Mouse (Mus musculus) forebrain, embryonic 11.5 days (tissue): ENCODE measurements around the gene Tppp3. TPM values are rescaled to one million over a fixed set of nuclear protein-coding genes. Genes with fewer than 3 reads are reported as not detected.

Experiments
- ATAC-seq: fragments of 200-750 bp; cut with Nextera tagmentation; replicated peaks from 2 replicates; pipeline ENCODE4 v1.8.0; 2017; ENCODE audit warnings: moderate TSS enrichment; ENCODE audit not compliant: low FRiP score
- DNase-seq: peaks from one replicate; pipeline ENCODE4 v3.0.0-alpha.2; 2017; ENCODE audit warnings: low spot score
- H3K27ac ChIP-seq: fragments of 300-500 bp; sonication (generic); 2 replicates; pipeline ENCODE4 v1.5.1; 2014; ENCODE audit warnings: low read depth, low read length
- H3K27me3 ChIP-seq: fragments of 300-500 bp; sonication (generic); 2 replicates; pipeline ENCODE4 v1.6.1; 2014; ENCODE audit warnings: mild to moderate bottlenecking, low read length, mixed read lengths; ENCODE audit not compliant: control insufficient read depth, insufficient read depth
- H3K36me3 ChIP-seq: fragments of 300-500 bp; sonication (generic); 2 replicates; pipeline ENCODE4 v1.6.1; 2014; ENCODE audit warnings: mild to moderate bottlenecking, low read length, moderate library complexity, mixed read lengths; ENCODE audit not compliant: control insufficient read depth, insufficient read depth
- H3K4me1 ChIP-seq: fragments of 300-500 bp; sonication (generic); replicated peaks from 2 replicates; pipeline ENCODE4 v1.6.1; 2014; ENCODE audit warnings: low read length, mixed read lengths; ENCODE audit not compliant: control insufficient read depth, insufficient read depth
- H3K4me2 ChIP-seq: fragments of 300-500 bp; sonication (generic); 2 replicates; pipeline ENCODE4 v1.6.1; 2014; ENCODE audit warnings: low read depth, mild to moderate bottlenecking, low read length, moderate library complexity, mixed read lengths; ENCODE audit not compliant: severe bottlenecking
- H3K4me3 ChIP-seq: fragments of 300-500 bp; sonication (generic); 2 replicates; pipeline ENCODE4 v1.5.1; 2014; ENCODE audit warnings: low read depth, low read length
- H3K9ac ChIP-seq: fragments of 300-500 bp; sonication (generic); 2 replicates; pipeline ENCODE4 v1.6.1; 2014; ENCODE audit warnings: low read length
- H3K9me3 ChIP-seq: fragments of 300-500 bp; sonication (generic); 2 replicates; pipeline ENCODE4 v1.6.1; 2016; ENCODE audit warnings: low read length, mixed read lengths; ENCODE audit not compliant: control insufficient read depth
- WGBS: fragments of 180-500 bp; shearing (Covaris S2); extraction: QIAGEN DNeasy Blood & Tissue Kit; methylation state at CpG from one replicate; pipeline ENCODE4 v1.1.7; 2014; 5-methylcytosine and 5-hydroxymethylcytosine counted together
- polyA plus RNA-seq: library from polyadenylated mRNA; unstranded; fragments of >200 nt; fragmentation: Nextera tagmentation; extraction: Ambion mirVana; gene quantifications from 2 replicates; pipeline ENCODE4 v1.2.1, GENCODE M21; 2014

Gene Tppp3
- polyA plus RNA-seq, 1 experiment from 2014 or later = 37.7 TPM

DNA sequence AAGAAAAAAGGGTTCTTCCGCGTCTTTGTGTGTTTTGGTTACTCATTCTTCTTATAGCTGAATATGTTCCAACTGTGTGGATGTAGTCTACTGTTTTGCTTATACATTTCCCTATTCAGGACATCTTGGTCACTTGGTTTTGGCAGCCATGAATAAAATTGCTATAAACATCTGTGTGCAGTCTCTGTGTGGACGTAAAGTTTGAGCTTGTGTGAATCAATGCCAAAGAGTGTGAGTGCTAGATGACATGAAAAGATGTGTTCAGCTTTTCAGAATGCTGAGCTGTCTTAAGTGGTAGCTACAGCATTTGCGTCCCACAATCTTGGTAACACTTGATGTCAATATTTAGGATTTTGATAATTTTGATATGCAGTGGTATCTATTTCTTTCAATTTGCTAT, 51.5 kb downstream of the Tppp3 start:
- no peaks in the 10 kb centered on the region for H3K27me3 ChIP-seq
- H3K4me3 ChIP-seq = no peak overlapping the region
- H3K4me2 ChIP-seq = no peak overlapping the region
- no peaks in the 10 kb centered on the region for H3K4me1 ChIP-seq
- H3K9me3 ChIP-seq = no peaks in the 10 kb centered on the region; the same call in 1 of the 2 replicates
- H3K9ac ChIP-seq = no peak overlapping the region
- ATAC-seq (no peak), DNase-seq (no peak)
- 89% methylated on average over 4 of the region's 4 CpGs for WGBS
- no peak overlapping the region for H3K27ac ChIP-seq
- no peaks in the 10 kb centered on the region for H3K36me3 ChIP-seq

DNA sequence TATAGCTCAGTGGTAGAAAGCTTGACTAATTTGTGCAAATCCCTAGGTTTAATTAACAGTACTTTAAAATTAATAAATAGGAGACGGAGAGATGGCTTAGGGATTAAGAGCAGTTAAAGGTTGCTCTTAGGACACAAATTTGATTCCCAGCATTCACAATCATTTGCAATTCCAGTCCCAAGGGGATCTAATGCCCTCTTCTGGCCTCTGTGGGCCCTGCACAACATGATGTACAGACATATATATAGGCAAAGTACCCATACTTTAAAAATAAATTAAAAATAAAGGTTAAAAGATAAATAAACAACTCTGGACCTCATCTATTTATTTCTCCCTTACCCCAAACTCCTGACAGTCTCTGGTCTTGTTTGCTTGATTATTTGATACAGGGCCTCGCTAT, 52.3 kb downstream of the Tppp3 start:
- H3K9me3 ChIP-seq = no peaks in the 10 kb centered on the region; the same call in 1 of the 2 replicates
- H3K4me1 ChIP-seq = no peaks in the 10 kb centered on the region
- DNase-seq (no peak), ATAC-seq (no peak)
- no peak overlapping the region for H3K4me2 ChIP-seq
- no peaks in the 10 kb centered on the region for H3K36me3 ChIP-seq
- no peaks in the 10 kb centered on the region; the same call in 1 of the 2 replicates for H3K27me3 ChIP-seq
- 81% methylated on average over 2 of the region's 2 CpGs for WGBS
- H3K27ac ChIP-seq = no peak overlapping the region
- H3K4me3 ChIP-seq = no peak overlapping the region
- H3K9ac ChIP-seq = no peak overlapping the region

Other genes starting within 250 kb of the Tppp3 start
- 26.3 and 29.7 TPM in 2 replicates for gene D230025D16Rik, start 246.4 kb downstream of the Tppp3 start, polyA plus RNA-seq
- 2.9 and 4.3 TPM in 2 replicates for gene B3gnt9, start 216.4 kb downstream of the Tppp3 start, polyA plus RNA-seq
- gene Tradd, start 206.9 kb downstream of the Tppp3 start, polyA plus RNA-seq = 12.0 and 12.5 TPM in 2 replicates
- gene Fbxl8, start 206.9 kb downstream of the Tppp3 start, polyA plus RNA-seq = 0.53 and 0.69 TPM in 2 replicates
- gene Hsf4, start 201.7 kb downstream of the Tppp3 start, polyA plus RNA-seq = not detected in 2 replicates
- gene Nol3, start 195.4 kb downstream of the Tppp3 start, polyA plus RNA-seq = 1.6 and 2.1 TPM in 2 replicates
- 23.4 and 30.3 TPM in 2 replicates for gene 4931428F04Rik, start 181.7 kb downstream of the Tppp3 start, polyA plus RNA-seq
- 10.3 TPM in 2 replicates for gene Exoc3l, start 175.4 kb downstream of the Tppp3 start, polyA plus RNA-seq
- 122 and 135 TPM in 2 replicates for gene E2f4, start 173.9 kb downstream of the Tppp3 start, polyA plus RNA-seq
- 2.4 and 2.6 TPM in 2 replicates for gene Elmo3, start 165.9 kb downstream of the Tppp3 start, polyA plus RNA-seq
- 2.0 TPM in 2 replicates for gene Lrrc29, start 145.2 kb downstream of the Tppp3 start, polyA plus RNA-seq
- gene Tmem208, start 145.2 kb downstream of the Tppp3 start, polyA plus RNA-seq = 80.7 and 85.0 TPM in 2 replicates
- 2.2 and 2.5 TPM in 2 replicates for gene Fhod1, start 123.6 kb downstream of the Tppp3 start, polyA plus RNA-seq
- gene Slc9a5, start 122.7 kb downstream of the Tppp3 start, polyA plus RNA-seq = 5.8 and 7.7 TPM in 2 replicates
- gene Plekhg4, start 98.3 kb downstream of the Tppp3 start, polyA plus RNA-seq = 1.3 and 1.5 TPM in 2 replicates
- not detected in 2 replicates for gene Kctd19, start 58.0 kb downstream of the Tppp3 start, polyA plus RNA-seq
- gene Lrrc36, start 58.0 kb downstream of the Tppp3 start, polyA plus RNA-seq = 1.2 and 1.4 TPM in 2 replicates
- gene Zdhhc1, start 25.4 kb upstream of the Tppp3 start, polyA plus RNA-seq = 20.2 and 24.6 TPM in 2 replicates
- gene Hsd11b2, start 47.2 kb upstream of the Tppp3 start, polyA plus RNA-seq = 13.5 and 13.6 TPM in 2 replicates
- 99.2 and 108 TPM in 2 replicates for gene Atp6v0d1, start 94.5 kb upstream of the Tppp3 start, polyA plus RNA-seq
- 18.2 and 18.9 TPM in 2 replicates for gene Ripor1, start 133.7 kb upstream of the Tppp3 start, polyA plus RNA-seq
- 134 and 145 TPM in 2 replicates for gene Ctcf, start 165.0 kb upstream of the Tppp3 start, polyA plus RNA-seq
- 0.49 and 1.6 TPM in 2 replicates for gene Agrp, start 165.9 kb upstream of the Tppp3 start, polyA plus RNA-seq
- 1.8 and 2.0 TPM in 2 replicates for gene Carmil2, start 214.7 kb upstream of the Tppp3 start, polyA plus RNA-seq
- gene Acd, start 229.6 kb upstream of the Tppp3 start, polyA plus RNA-seq = 76.9 and 83.6 TPM in 2 replicates
- 24.9 and 25.1 TPM in 2 replicates for gene Pard6a, start 229.6 kb upstream of the Tppp3 start, polyA plus RNA-seq
- 0.36 TPM in 1 of 2 replicates, not detected in the other for gene 4933405L10Rik, start 236.1 kb upstream of the Tppp3 start, polyA plus RNA-seq
- gene Enkd1, start 236.7 kb upstream of the Tppp3 start, polyA plus RNA-seq = 43.0 and 44.4 TPM in 2 replicates